ENCODE assay signal across 8 mouse cellular contexts in the genomic region with DNA sequence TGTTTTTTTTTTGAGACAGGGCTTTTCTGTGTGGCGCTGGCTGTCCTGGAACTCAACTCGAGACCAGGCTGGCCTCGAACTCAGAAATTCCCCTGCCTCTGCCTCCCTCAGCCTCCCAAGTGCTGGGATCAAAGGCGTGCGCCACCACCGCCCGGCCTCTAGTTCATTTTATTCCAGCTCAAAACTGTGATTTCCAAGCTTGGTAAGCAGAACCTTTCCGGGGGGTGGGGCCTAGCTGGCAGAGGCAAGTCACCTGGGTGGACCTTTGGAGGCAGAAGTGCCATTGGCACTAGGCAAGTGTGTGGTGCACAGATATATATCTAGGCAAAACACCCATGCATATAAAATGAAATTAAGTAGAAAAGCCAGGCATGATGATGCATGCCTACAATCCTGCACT. TPM values are rescaled to one million over a fixed set of nuclear protein-coding genes. Genes with fewer than 3 reads are reported as not detected.
DNase-seq lines count a peak whose midpoint lies in the region; ATAC-seq and TF ChIP-seq lines count a peak whose summit lies in the region.

No protein-coding gene starts in this region.

- DNase-seq in kidney, adult 2 months: peak; percentile 47
- no peak for DNase-seq in kidney, postnatal 14 days
- DNase-seq in testis, postnatal 14 days (ENCODE audit: low spot score): no peak

- no peak overlapping the region; the same call in 1 of the 2 replicates for H3K4me2 ChIP-seq in heart, embryonic 16.5 days (ENCODE audit: low read depth, low read length)
- H3K4me2 ChIP-seq in limb, embryonic 15.5 days: peak overlapping the region; percentile 45

- no peak overlapping the region for H3K9ac ChIP-seq in heart, embryonic 16.5 days (ENCODE audit: low read length)
- H3K9ac ChIP-seq in limb, embryonic 15.5 days: no peak overlapping the region

- TF ChIP-seq CTCF in kidney, adult 2 months (conservative IDR thresholded peaks at IDR 0.05; ENCODE audit: insufficient read depth, insufficient read length, low read depth, low read length): no peak
- no peak for TF ChIP-seq CTCF in cortical plate, adult 2 months (IDR thresholded peaks at IDR 0.05; ENCODE audit: extremely low read depth, insufficient read depth, low read length)

- H3K36me3 ChIP-seq in kidney, adult 2 months (ENCODE audit: control insufficient read depth, insufficient read depth, low read length): no peaks in the 10 kb centered on the region
- H3K36me3 ChIP-seq in heart, embryonic 16.5 days (ENCODE audit: control insufficient read depth, insufficient read depth): no peaks in the 10 kb centered on the region
- H3K36me3 ChIP-seq in limb, embryonic 15.5 days: no peaks in the 10 kb centered on the region

- peak overlapping the region; percentile 22 for H3K27ac ChIP-seq in kidney, adult 2 months (ENCODE audit: insufficient read depth, low read depth, low read length)
- H3K27ac ChIP-seq in cortical plate, adult 2 months (ENCODE audit: insufficient read depth, low read length): peak overlapping the region; percentile 45; the same call in 1 of the 2 replicates
- peak overlapping the region; percentile 69 for H3K27ac ChIP-seq in heart, embryonic 16.5 days (ENCODE audit: low read length)
- H3K27ac ChIP-seq in limb, embryonic 15.5 days: peak overlapping the region; percentile 97

- H3K27me3 ChIP-seq in kidney, adult 2 months (replicated peaks; ENCODE audit: control insufficient read depth, insufficient read depth, low read length): no peaks in the 10 kb centered on the region
- no peaks in the 10 kb centered on the region for H3K27me3 ChIP-seq in heart, embryonic 16.5 days (ENCODE audit: control insufficient read depth, insufficient read depth, low read length)
- H3K27me3 ChIP-seq in limb, embryonic 15.5 days: no peaks in the 10 kb centered on the region

- no peak overlapping the region for H3K4me3 ChIP-seq in kidney, adult 2 months (ENCODE audit: insufficient read depth, low read depth, low read length)
- H3K4me3 ChIP-seq in cortical plate, adult 2 months (ENCODE audit: insufficient read depth, low read length): no peak overlapping the region
- no peak overlapping the region for H3K4me3 ChIP-seq in heart, embryonic 16.5 days (ENCODE audit: low read length)
- H3K4me3 ChIP-seq in limb, embryonic 15.5 days: peak overlapping the region; percentile 33; the same call in 1 of the 2 replicates

- no peaks in the 10 kb centered on the region; the same call in 1 of the 2 replicates for H3K4me1 ChIP-seq in kidney, adult 2 months (ENCODE audit: control insufficient read depth, insufficient read depth, low read length)
- H3K4me1 ChIP-seq in cortical plate, adult 2 months (ENCODE audit: control insufficient read depth, insufficient read depth, low read length): peaks cover 16% of the 10 kb centered on the region
- H3K4me1 ChIP-seq in heart, embryonic 16.5 days (ENCODE audit: control insufficient read depth, insufficient read depth, low read length): peaks cover 23% of the 10 kb centered on the region
- peaks cover 53% of the 10 kb centered on the region for H3K4me1 ChIP-seq in limb, embryonic 15.5 days

- no peak for ATAC-seq in heart, embryonic 16.5 days (replicated peaks; ENCODE audit: extremely low read depth, insufficient read depth, low FRiP score)
- ATAC-seq in limb, embryonic 15.5 days (ENCODE audit: insufficient number of reproducible peaks, low FRiP score, low TSS enrichment, low read depth): no peak
- ATAC-seq in activated CD4-positive, CD25-positive, alpha-beta regulatory T cell, adult 4 months: no peak
- ATAC-seq in frontal cortex, adult (ENCODE audit: low TSS enrichment): no peak

- 26% methylated on average over 8 of the region's 8 CpGs for WGBS in kidney, adult 2 months
- WGBS in heart, embryonic 16.5 days: 41% methylated on average over 8 of the region's 8 CpGs
- 26% methylated on average over 8 of the region's 8 CpGs for WGBS in limb, embryonic 15.5 days

- no peaks in the 10 kb centered on the region for H3K9me3 ChIP-seq in heart, embryonic 16.5 days (replicated peaks; ENCODE audit: control insufficient read depth, low read length)
- H3K9me3 ChIP-seq in limb, embryonic 15.5 days: no peaks in the 10 kb centered on the region

- TF ChIP-seq POLR2A in kidney, adult 2 months (IDR thresholded peaks at IDR 0.05; ENCODE audit: low read depth, low read length): no peak
- no peak for TF ChIP-seq POLR2A in cortical plate, adult 2 months (IDR thresholded peaks at IDR 0.05; ENCODE audit: extremely low read depth, insufficient read depth, low read length)

RNA-seq across cellular contexts. Expression of gene Apol7a, which starts 31.4 kb away (rescaled TPM):
- polyA plus RNA-seq in kidney, adult 2 months (2012; rRNA removed): not detected in 2 replicates
- polyA plus RNA-seq in cortical plate, adult 2 months (2012; rRNA removed): 1.1 and 1.2 TPM in 2 replicates
- 0.19 and 0.39 TPM in 2 replicates for polyA plus RNA-seq in heart, embryonic 16.5 days (2015; fragmentation: Nextera tagmentation; extraction: Ambion mirVana)
- 0.51 and 0.65 TPM in 2 replicates for polyA plus RNA-seq in limb, embryonic 15.5 days (2015; fragmentation: Nextera tagmentation; extraction: Ambion mirVana)
- polyA plus RNA-seq in activated CD4-positive, CD25-positive, alpha-beta regulatory T cell, adult 4 months (2017; shearing (Covaris generic)): not detected

RNA-seq across cellular contexts. Expression of gene Apol9a, which starts 43.4 kb away (rescaled TPM):
- 1.5 and 1.7 TPM in 2 replicates for polyA plus RNA-seq in kidney, adult 2 months (2012; rRNA removed)
- 0.40 and 0.46 TPM in 2 replicates for polyA plus RNA-seq in cortical plate, adult 2 months (2012; rRNA removed)
- 0.60 and 0.64 TPM in 2 replicates for polyA plus RNA-seq in heart, embryonic 16.5 days (2015; fragmentation: Nextera tagmentation; extraction: Ambion mirVana)
- 0.14 TPM in 1 of 2 replicates, not detected in the other for polyA plus RNA-seq in limb, embryonic 15.5 days (2015; fragmentation: Nextera tagmentation; extraction: Ambion mirVana)
- polyA plus RNA-seq in activated CD4-positive, CD25-positive, alpha-beta regulatory T cell, adult 4 months (2017; shearing (Covaris generic)): 10 to 100 TPM; 11.5 to 12.7 TPM

Comparison
In these comparisons a context has a peak if more than half of its experiments do, and no peak if none do; other contexts are left out.
1. H3K27ac ChIP-seq: peak in every context shown above with its lines; median percentile 97 in limb, embryonic 15.5 days; 69 in heart, embryonic 16.5 days; 45 in cortical plate, adult 2 months; 22 in kidney, adult 2 months.